Mouse (Mus musculus) liver, postnatal 0 days (tissue): ENCODE measurements around the gene Gm3173.
"Not testable (repeated sequence)": the region's sequence is repeated elsewhere in the genome, so short reads cannot be mapped to it uniquely, and the experiment has no call there.

Experiments
- CTCF ChIP-seq: sonication (generic); IDR thresholded peaks from 2 replicates; pipeline ENCODE4 v1.5.1; 2016; ENCODE audit warnings: antibody characterized with exemption, low read depth
- EP300 ChIP-seq: IDR thresholded peaks from 2 replicates; pipeline ENCODE4 v1.6.1; 2016; ENCODE audit warnings: antibody characterized with exemption, low read depth, mild to moderate bottlenecking

GRCm38 (mm10) chr14:4392841-4393530 is 37.8 kb upstream of the Gm3173 start:
- TF ChIP-seq CTCF, EP300: not testable (repeated sequence)
